Mouse (Mus musculus) G1E (cell line): ENCODE data around the gene Sf3a1. TPM values are rescaled to one million over a fixed set of nuclear protein-coding genes. Genes with fewer than 3 reads are reported as not detected.

ENCODE experiments used
- ATAC-seq: 2 replicates; pipeline ENCODE4 v1.8.0; 2016; ENCODE audit warnings: mild to moderate bottlenecking; ENCODE audit not compliant: insufficient number of reproducible peaks, poor library complexity, low FRiP score, severe bottlenecking; ENCODE audit errors: extremely low read depth
- DNase-seq: peaks from one replicate; pipeline ENCODE4 v3.0.0; 2012; ENCODE audit warnings: low spot score
- H3K27me3 ChIP-seq: 2 replicates; pipeline ENCODE4 v1.6.1; 2012; ENCODE audit warnings: mild to moderate bottlenecking, low read length, inconsistent platforms; ENCODE audit not compliant: insufficient read depth
- H3K36me3 ChIP-seq: replicated peaks from 2 replicates; pipeline ENCODE3; 2012; ENCODE audit warnings: mild to moderate bottlenecking, inconsistent platforms
- H3K4me1 ChIP-seq: 2 replicates; pipeline ENCODE4 v1.6.1; 2012; ENCODE audit warnings: low read depth, low read length, inconsistent platforms, mixed read lengths; ENCODE audit not compliant: insufficient read depth
- H3K4me3 ChIP-seq: 2 replicates; pipeline ENCODE4 v1.5.1; 2012; ENCODE audit warnings: low read depth, mild to moderate bottlenecking, inconsistent platforms, low read length, moderate library complexity, mixed read lengths
- H3K9me3 ChIP-seq: replicated peaks from 2 replicates; pipeline ENCODE4 v1.6.1; 2012; ENCODE audit warnings: inconsistent platforms
- CTCF ChIP-seq: IDR thresholded peaks from 2 replicates; pipeline ENCODE4 v1.5.1; 2012; ENCODE audit warnings: low read depth, low read length, inconsistent platforms, mixed read lengths
- GATA1 ChIP-seq: IDR thresholded peaks from 2 replicates; pipeline ENCODE4 v1.6.1; 2012; ENCODE audit warnings: borderline replicate concordance, low read length, inconsistent platforms, mixed read lengths
- GATA2 ChIP-seq: IDR thresholded peaks from 2 replicates; pipeline ENCODE4 v1.6.1; 2012; ENCODE audit warnings: low read depth, low read length, inconsistent platforms, borderline replicate concordance
- POLR2AphosphoS5 ChIP-seq: IDR thresholded peaks from 2 replicates; pipeline ENCODE4 v1.6.1; 2012; ENCODE audit warnings: low read depth, low read length, inconsistent platforms; ENCODE audit not compliant: insufficient replicate concordance
- TAL1 ChIP-seq: conservative IDR thresholded peaks from 2 replicates; pipeline ENCODE4 v1.6.1; 2012; ENCODE audit warnings: low read depth, low read length, inconsistent platforms, mixed read lengths
- polyA plus RNA-seq: library from polyadenylated mRNA; stranded (reverse); fragments of >175 nt; gene quantifications from 2 replicates; pipeline ENCODE4 v1.2.3, GENCODE M21; 2012
- total RNA-seq, 2 experiments: library from RNA; stranded (forward) in 1 of 2; stranded (reverse) in 1 of 2; fragments of 200-1000 nt in 1 of 2; fragments of >200 nt in 1 of 2; fragmentation: Nextera tagmentation in 1 of 2; gene quantifications; 2 replicates each; pipeline ENCODE4 v1.2.3; 2014 to 2017

The Sf3a1 gene
- total and polyA plus RNA-seq, 3 experiments = 39.0 to 174 (median 103) TPM

- Histone ChIP-seq H3K4me1 (peaks cover 91% of the 10 kb centered on the region), H3K9me3 (no peaks in the 10 kb centered on the region), H3K36me3 (peaks cover 34% of the 10 kb centered on the region), H3K4me3 (no peak overlapping the region), H3K27me3 (peaks cover 2% of the 10 kb centered on the region; the same call in 1 of the 2 replicates)
- no peak for TF ChIP-seq GATA2
- TF ChIP-seq TAL1 = no peak
- TF ChIP-seq GATA1 = no peak
- ATAC-seq = no peak
- no peak for DNase-seq
Observed at GRCm38 (mm10) chr11:4222046-4222950, 62.1 kb downstream of the Sf3a1 start.

- Histone ChIP-seq H3K27me3 (no peaks in the 10 kb centered on the region), H3K4me3 (peak overlapping the region; percentile 70), H3K9me3 (no peaks in the 10 kb centered on the region), H3K36me3 (peaks cover 44% of the 10 kb centered on the region), H3K4me1 (peaks cover 89% of the 10 kb centered on the region)
- DNase-seq = peak; percentile 71
- ATAC-seq = 0 out of 2 replicates have a peak, but pooled peaks have one; percentile 36
- TF ChIP-seq CTCF = no peak
- TF ChIP-seq GATA2 = no peak
- no peak for TF ChIP-seq TAL1
- no peak for TF ChIP-seq POLR2AphosphoS5
- TF ChIP-seq GATA1 = no peak
Observed at GRCm38 (mm10) chr11:4223393-4224188, 63.4 kb downstream of the Sf3a1 start.

GRCm38 (mm10) chr11:4224223-4224622 lies 64.1 kb downstream of the Sf3a1 start:
- ATAC-seq (no peak), DNase-seq (no peak)
- Histone ChIP-seq H3K27me3 (no peaks in the 10 kb centered on the region), H3K36me3 (peaks cover 50% of the 10 kb centered on the region), H3K9me3 (no peaks in the 10 kb centered on the region), H3K4me3 (peak overlapping the region; percentile 70), H3K4me1 (peaks cover 89% of the 10 kb centered on the region)
- TF ChIP-seq TAL1 = no peak
- no peak for TF ChIP-seq GATA1
- no peak for TF ChIP-seq GATA2
- TF ChIP-seq POLR2AphosphoS5 = no peak
- TF ChIP-seq CTCF = no peak

- no peak for DNase-seq
- Histone ChIP-seq H3K27me3 (no peaks in the 10 kb centered on the region), H3K36me3 (peaks cover 57% of the 10 kb centered on the region), H3K9me3 (no peaks in the 10 kb centered on the region), H3K4me3 (no peak overlapping the region; the same call in 1 of the 2 replicates), H3K4me1 (peaks cover 87% of the 10 kb centered on the region)
- TF ChIP-seq TAL1 (no peak), GATA1 (no peak), POLR2AphosphoS5 (no peak), CTCF (no peak), GATA2 (no peak)
- no peak for ATAC-seq
Observed at GRCm38 (mm10) chr11:4226569-4227325, 66.6 kb downstream of the Sf3a1 start.

DNA sequence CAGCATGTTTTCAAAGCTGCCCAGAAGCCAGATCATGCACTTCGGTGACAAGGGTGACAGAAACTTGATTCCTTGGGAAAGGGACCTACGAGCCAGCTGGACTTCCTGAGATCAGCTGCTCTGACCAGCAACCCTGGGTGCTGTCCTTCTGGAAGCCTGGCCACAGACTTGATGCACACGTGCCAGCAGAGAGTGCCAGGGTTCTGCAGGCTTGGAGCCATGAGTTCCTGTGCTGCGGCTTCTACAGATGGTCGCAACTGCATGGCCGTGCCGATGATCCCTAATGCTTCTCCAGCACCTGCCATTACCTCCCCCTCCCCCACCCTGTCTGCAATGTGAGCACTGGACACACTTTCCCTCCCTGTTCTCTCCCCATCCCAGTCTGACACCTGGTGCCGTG lies 68.3 kb downstream of the Sf3a1 start:
- Histone ChIP-seq H3K9me3 (no peaks in the 10 kb centered on the region), H3K4me1 (peaks cover 84% of the 10 kb centered on the region)

GRCm38 (mm10) chr11:4229841-4230240 lies 69.7 kb downstream of the Sf3a1 start:
- H3K9me3 ChIP-seq = no peaks in the 10 kb centered on the region
- ATAC-seq (no peak), DNase-seq (no peak)
- H3K4me1 ChIP-seq = peaks cover 82% of the 10 kb centered on the region
- peaks cover 78% of the 10 kb centered on the region for H3K36me3 ChIP-seq
- H3K27me3 ChIP-seq = no peaks in the 10 kb centered on the region
- no peak overlapping the region for H3K4me3 ChIP-seq
- TF ChIP-seq GATA2 (no peak), POLR2AphosphoS5 (no peak), TAL1 (no peak), GATA1 (no peak), CTCF (no peak)

More for the DNA sequence above, 68.3 kb downstream of the Sf3a1 start:
- TF ChIP-seq GATA2 = no peak
- no peak for TF ChIP-seq GATA1
- TF ChIP-seq CTCF = no peak
- no peak for TF ChIP-seq POLR2AphosphoS5
- TF ChIP-seq TAL1 = no peak
- H3K27me3 ChIP-seq = no peaks in the 10 kb centered on the region
- ATAC-seq (no peak), DNase-seq (no peak)
- peak overlapping the region; percentile 38; the same call in 1 of the 2 replicates for H3K4me3 ChIP-seq
- peaks cover 71% of the 10 kb centered on the region for H3K36me3 ChIP-seq
